Mouse (Mus musculus) spleen, adult 2 months (tissue): ENCODE measurements around the gene Wnk4. TPM values are rescaled to one million over a fixed set of nuclear protein-coding genes. Genes with fewer than 3 reads are reported as not detected.
A peak's percentile ranks its signal among the peaks of the same experiment; 100 is the strongest.

Experiments used
- DNase-seq, 2 experiments: peaks; one replicate each; pipeline versions ENCODE4 v3.0.0 to v3.0.0-alpha.2; 2012 to 2021; ENCODE audit warnings: low spot score in 2 of 2, low read depth in 1 of 2
- H3K27ac ChIP-seq: fragments of 200-500 bp; 2 replicates; pipeline ENCODE4 v1.5.1; 2012; ENCODE audit warnings: low read length, inconsistent platforms; ENCODE audit not compliant: insufficient read depth
- H3K27me3 ChIP-seq: fragments of 200-500 bp; 2 replicates; pipeline ENCODE4 v1.6.1; 2012; ENCODE audit warnings: mild to moderate bottlenecking, moderate library complexity, low read length, inconsistent platforms; ENCODE audit not compliant: control insufficient read depth, insufficient read depth
- H3K36me3 ChIP-seq: fragments of 200-500 bp; 2 replicates; pipeline ENCODE4 v1.6.1; 2012; ENCODE audit warnings: mild to moderate bottlenecking, low read length, inconsistent platforms; ENCODE audit not compliant: control insufficient read depth, insufficient read depth
- H3K4me1 ChIP-seq: fragments of 200-500 bp; 2 replicates; pipeline ENCODE4 v1.6.1; 2011; ENCODE audit warnings: inconsistent platforms; ENCODE audit not compliant: control insufficient read depth, insufficient read depth, insufficient read length
- H3K4me3 ChIP-seq: fragments of 200-500 bp; 2 replicates; pipeline ENCODE4 v1.5.1; 2011; ENCODE audit warnings: mild to moderate bottlenecking, inconsistent platforms; ENCODE audit not compliant: insufficient read depth, insufficient read length; ENCODE audit errors: extremely low read depth
- CTCF ChIP-seq: fragments of 200-500 bp; IDR thresholded peaks from 2 replicates; pipeline ENCODE4 v1.5.1; 2011; ENCODE audit warnings: mild to moderate bottlenecking, inconsistent platforms; ENCODE audit not compliant: insufficient read depth, insufficient read length, insufficient replicate concordance; ENCODE audit errors: extremely low read depth
- POLR2A ChIP-seq: fragments of 200-500 bp; IDR thresholded peaks from 2 replicates; pipeline ENCODE4 v1.6.1; 2011; ENCODE audit warnings: low read depth, low read length, inconsistent platforms
- WGBS: fragments of 180-500 bp; shearing (Covaris S2); methylation state at CpG from one replicate; pipeline ENCODE4 v1.1.7; 2018; 5-methylcytosine and 5-hydroxymethylcytosine counted together
- polyA plus RNA-seq: library from polyadenylated mRNA; depleted of rRNA; stranded (reverse); fragments of >200 nt; gene quantifications from 2 replicates; pipeline ENCODE4 v1.2.3, GENCODE M21; 2012

Gene Wnk4
- polyA plus RNA-seq, 1 experiment: 1.9 TPM

- no peak for TF ChIP-seq POLR2A
- TF ChIP-seq CTCF: no peak
- no peak overlapping the region for H3K4me3 ChIP-seq
- H3K27me3 ChIP-seq: no peaks in the 10 kb centered on the region
- peaks cover 7% of the 10 kb centered on the region for H3K4me1 ChIP-seq
- no peak overlapping the region for H3K27ac ChIP-seq
- WGBS: 57% methylated on average over 3 of the region's 3 CpGs
- DNase-seq: no peak
- no peaks in the 10 kb centered on the region for H3K36me3 ChIP-seq
Measured at GRCm38 (mm10) chr11:101224337-101224736, 36.0 kb upstream of the Wnk4 start.

- WGBS: 20% methylated on average over 25 of the region's 25 CpGs
- H3K27ac ChIP-seq: peak overlapping the region; percentile 74
Measured at GRCm38 (mm10) chr11:101225331-101226064, 34.9 kb upstream of the Wnk4 start.

GRCm38 (mm10) chr11:101226065-101226701 lies 34.2 kb upstream of the Wnk4 start, which contains the start of gene Ezh1:
Gene Ezh1, minus strand, starts transcription at chr11:101226463.
- Histone ChIP-seq H3K36me3 (no peaks in the 10 kb centered on the region), H3K27ac (peak within 1 kb of the TSS; percentile 74), H3K4me1 (peaks cover 7% of the 10 kb centered on the region), H3K27me3 (no peaks in the 10 kb centered on the region), H3K4me3 (peak within 1 kb of the TSS; percentile 95)
- DNase-seq: peak; percentile 73 to 88
- peak; percentile 56 for TF ChIP-seq POLR2A
- TF ChIP-seq CTCF: peak; percentile 11; the same call in 1 of the 2 replicates
- WGBS: 2% methylated on average over 56 of the region's 56 CpGs

More at GRCm38 (mm10) chr11:101225331-101226064, 34.9 kb upstream of the Wnk4 start:
- Histone ChIP-seq H3K27me3 (no peaks in the 10 kb centered on the region), H3K4me3 (peak overlapping the region; percentile 95), H3K36me3 (no peaks in the 10 kb centered on the region), H3K4me1 (peaks cover 7% of the 10 kb centered on the region)
- no peak for DNase-seq
- TF ChIP-seq POLR2A: no peak
- TF ChIP-seq CTCF: no peak

- 62% methylated on average over 8 of the region's 8 CpGs for WGBS
- TF ChIP-seq POLR2A (no peak), CTCF (no peak)
- H3K4me3 ChIP-seq: no peak overlapping the region
- DNase-seq: no peak
- H3K36me3 ChIP-seq: no peaks in the 10 kb centered on the region
- H3K4me1 ChIP-seq: peaks cover 5% of the 10 kb centered on the region
- H3K27ac ChIP-seq: peak overlapping the region; percentile 25; the same call in 1 of the 2 replicates
- H3K27me3 ChIP-seq: no peaks in the 10 kb centered on the region
Measured at GRCm38 (mm10) chr11:101229361-101229900, 30.9 kb upstream of the Wnk4 start.

- DNase-seq: no peak
- TF ChIP-seq POLR2A (no peak), CTCF (no peak)
- Histone ChIP-seq H3K4me3 (no peak overlapping the region), H3K27me3 (no peaks in the 10 kb centered on the region), H3K4me1 (peaks cover 5% of the 10 kb centered on the region), H3K27ac (no peak overlapping the region), H3K36me3 (no peaks in the 10 kb centered on the region)
- 75% methylated on average over 2 of the region's 2 CpGs for WGBS
Measured at GRCm38 (mm10) chr11:101230061-101230511, 30.3 kb upstream of the Wnk4 start.

GRCm38 (mm10) chr11:101230526-101230925 lies 29.8 kb upstream of the Wnk4 start:
- Histone ChIP-seq H3K27me3 (no peaks in the 10 kb centered on the region), H3K4me3 (no peak overlapping the region), H3K4me1 (peaks cover 3% of the 10 kb centered on the region; the same call in 1 of the 2 replicates), H3K27ac (peak overlapping the region; percentile 52), H3K36me3 (no peaks in the 10 kb centered on the region)
- TF ChIP-seq CTCF (no peak), POLR2A (no peak)
- 84% methylated on average over 5 of the region's 5 CpGs for WGBS
- no peak for DNase-seq
